Mouse (Mus musculus) urinary bladder, postnatal 36 days (tissue): ENCODE data around the gene Klhl32.

Experiments used
- DNase-seq, 2 experiments: peaks; one replicate each; pipeline ENCODE4 v3.0.0; 2022; ENCODE audit warnings: low spot score in 2 of 2, mixed read lengths in 1 of 2

Klhl32 gene

GRCm38 (mm10) chr4:24631177-24631911, 219.6 kb downstream of the Klhl32 start:
- DNase-seq = peak; percentile 3 to 4

- no peak for DNase-seq
These were observed 220.5 kb downstream of the Klhl32 start for GRCm38 (mm10) chr4:24630430-24630829.

GRCm38 (mm10) chr4:24627871-24628270, 223.1 kb downstream of the Klhl32 start:
- no peak for DNase-seq

- no peak for DNase-seq
These were observed 224.2 kb downstream of the Klhl32 start for GRCm38 (mm10) chr4:24626686-24627085.

GRCm38 (mm10) chr4:24625951-24626584, 224.9 kb downstream of the Klhl32 start:
- DNase-seq = no peak

- no peak for DNase-seq
These were observed 229.3 kb downstream of the Klhl32 start for GRCm38 (mm10) chr4:24621422-24622187.

- DNase-seq = no peak
These were observed 230.5 kb downstream of the Klhl32 start for GRCm38 (mm10) chr4:24620440-24620839.

GRCm38 (mm10) chr4:24620005-24620404, 230.9 kb downstream of the Klhl32 start:
- DNase-seq = no peak

GRCm38 (mm10) chr4:24609564-24609963, 241.4 kb downstream of the Klhl32 start:
- DNase-seq = no peak

- DNase-seq = no peak
These were observed 241.8 kb downstream of the Klhl32 start for GRCm38 (mm10) chr4:24609085-24609484.

- no peak for DNase-seq
These were observed 249.2 kb downstream of the Klhl32 start for GRCm38 (mm10) chr4:24601711-24602110.

GRCm38 (mm10) chr4:24598637-24599036, 252.3 kb downstream of the Klhl32 start:
- no peak for DNase-seq

- DNase-seq = no peak
These were observed 253.8 kb downstream of the Klhl32 start for GRCm38 (mm10) chr4:24596942-24597611.

- no peak for DNase-seq
These were observed 256.1 kb downstream of the Klhl32 start for GRCm38 (mm10) chr4:24594824-24595223.

- DNase-seq = no peak
These were observed 266.9 kb downstream of the Klhl32 start for GRCm38 (mm10) chr4:24583997-24584396.

GRCm38 (mm10) chr4:24582295-24582694, 268.6 kb downstream of the Klhl32 start:
- no peak for DNase-seq

GRCm38 (mm10) chr4:24577594-24577993, 273.3 kb downstream of the Klhl32 start:
- no peak for DNase-seq

- peak; percentile 56 to 77 for DNase-seq
These were observed 276.6 kb downstream of the Klhl32 start for GRCm38 (mm10) chr4:24574276-24574675.

GRCm38 (mm10) chr4:24568989-24569556, 281.9 kb downstream of the Klhl32 start:
- no peak for DNase-seq

- DNase-seq = no peak
These were observed 282.9 kb downstream of the Klhl32 start for GRCm38 (mm10) chr4:24568026-24568425.
